Mouse (Mus musculus): ENCODE data around the gene Cacnb4. TPM values are rescaled to one million over a fixed set of nuclear protein-coding genes. Genes with fewer than 3 reads are reported as not detected.

Gene Cacnb4
- total RNA-seq, 2 experiments from 2014 or later: 0.15 to 0.20 TPM

- intact Hi-C loops (cut with DNase I): no loop called here
- DNase-seq: no peak
Observed at GRCm38 (mm10) chr2:52574929-52575328, 101.7 kb downstream of the Cacnb4 start.

GRCm38 (mm10) chr2:52572221-52572620, 104.4 kb downstream of the Cacnb4 start:
- DNase-seq: no peak
- intact Hi-C loops (cut with DNase I): no loop called here

GRCm38 (mm10) chr2:52571339-52571968, 105.2 kb downstream of the Cacnb4 start:
- no peak for DNase-seq
- intact Hi-C loops (cut with DNase I): no loop called here

GRCm38 (mm10) chr2:52570781-52571180, 105.8 kb downstream of the Cacnb4 start:
- intact Hi-C loops (cut with DNase I): no loop called here
- no peak for DNase-seq

- intact Hi-C loops (cut with DNase I): no loop called here
- DNase-seq: no peak
Observed at GRCm38 (mm10) chr2:52570171-52570570, 106.5 kb downstream of the Cacnb4 start.

GRCm38 (mm10) chr2:52568131-52568530, 108.5 kb downstream of the Cacnb4 start:
- DNase-seq: no peak
- intact Hi-C loops (cut with DNase I): no loop called here

- DNase-seq: no peak
- intact Hi-C loops (cut with DNase I): no loop called here
Observed at GRCm38 (mm10) chr2:52567421-52567820, 109.2 kb downstream of the Cacnb4 start.

GRCm38 (mm10) chr2:52563277-52563676, 113.4 kb downstream of the Cacnb4 start:
- intact Hi-C loops (cut with DNase I): no loop called here
- no peak for DNase-seq

GRCm38 (mm10) chr2:52562356-52562755, 114.3 kb downstream of the Cacnb4 start:
- intact Hi-C loops (cut with DNase I): no loop called here
- DNase-seq: no peak

GRCm38 (mm10) chr2:52561137-52561536, 115.5 kb downstream of the Cacnb4 start:
- intact Hi-C loops (cut with DNase I): no loop called here
- DNase-seq: no peak

- intact Hi-C loops (cut with DNase I): no loop called here
- DNase-seq: no peak
Observed at GRCm38 (mm10) chr2:52560266-52560665, 116.4 kb downstream of the Cacnb4 start.

- intact Hi-C loops (cut with DNase I): no loop called here
- no peak for DNase-seq
Observed at GRCm38 (mm10) chr2:52558411-52558810, 118.2 kb downstream of the Cacnb4 start.

GRCm38 (mm10) chr2:52557503-52558275, 118.9 kb downstream of the Cacnb4 start:
- intact Hi-C loops (cut with DNase I): no loop called here
- no peak for DNase-seq

- no peak for DNase-seq
- intact Hi-C loops (cut with DNase I): no loop called here
Observed at GRCm38 (mm10) chr2:52556961-52557326, 119.7 kb downstream of the Cacnb4 start.

GRCm38 (mm10) chr2:52556298-52556960, 120.2 kb downstream of the Cacnb4 start:
- no peak for DNase-seq
- intact Hi-C loops (cut with DNase I): no loop called here

GRCm38 (mm10) chr2:52548401-52548800, 128.2 kb downstream of the Cacnb4 start:
- intact Hi-C loops (cut with DNase I): no loop called here
- DNase-seq: no peak

- DNase-seq: no peak
Observed at GRCm38 (mm10) chr2:52547331-52547730, 129.3 kb downstream of the Cacnb4 start.

GRCm38 (mm10) chr2:52544527-52544926, 132.1 kb downstream of the Cacnb4 start:
- intact Hi-C loops (cut with DNase I): no loop called here
- DNase-seq: no peak

More at GRCm38 (mm10) chr2:52547331-52547730, 129.3 kb downstream of the Cacnb4 start:
- intact Hi-C loops (cut with DNase I): no loop called here

GRCm38 (mm10) chr2:52541068-52541467, 135.6 kb downstream of the Cacnb4 start:
- intact Hi-C loops (cut with DNase I): no loop called here

GRCm38 (mm10) chr2:52539318-52539717, 137.3 kb downstream of the Cacnb4 start:
- DNase-seq: no peak
- intact Hi-C loops (cut with DNase I): no loop called here

More at GRCm38 (mm10) chr2:52541068-52541467, 135.6 kb downstream of the Cacnb4 start:
- no peak for DNase-seq

GRCm38 (mm10) chr2:52537645-52538044, 139.0 kb downstream of the Cacnb4 start:
- DNase-seq: no peak
- intact Hi-C loops (cut with DNase I): no loop called here

- intact Hi-C loops (cut with DNase I): no loop called here
- no peak for DNase-seq
Observed at GRCm38 (mm10) chr2:52537155-52537554, 139.5 kb downstream of the Cacnb4 start.
